Mouse (Mus musculus): ENCODE data around the gene Tmub2. TPM values are rescaled to one million over a fixed set of nuclear protein-coding genes. Genes with fewer than 3 reads are reported as not detected.

The Tmub2 gene
- polyA plus RNA-seq, 1 experiment: 25.2 TPM

DNA sequence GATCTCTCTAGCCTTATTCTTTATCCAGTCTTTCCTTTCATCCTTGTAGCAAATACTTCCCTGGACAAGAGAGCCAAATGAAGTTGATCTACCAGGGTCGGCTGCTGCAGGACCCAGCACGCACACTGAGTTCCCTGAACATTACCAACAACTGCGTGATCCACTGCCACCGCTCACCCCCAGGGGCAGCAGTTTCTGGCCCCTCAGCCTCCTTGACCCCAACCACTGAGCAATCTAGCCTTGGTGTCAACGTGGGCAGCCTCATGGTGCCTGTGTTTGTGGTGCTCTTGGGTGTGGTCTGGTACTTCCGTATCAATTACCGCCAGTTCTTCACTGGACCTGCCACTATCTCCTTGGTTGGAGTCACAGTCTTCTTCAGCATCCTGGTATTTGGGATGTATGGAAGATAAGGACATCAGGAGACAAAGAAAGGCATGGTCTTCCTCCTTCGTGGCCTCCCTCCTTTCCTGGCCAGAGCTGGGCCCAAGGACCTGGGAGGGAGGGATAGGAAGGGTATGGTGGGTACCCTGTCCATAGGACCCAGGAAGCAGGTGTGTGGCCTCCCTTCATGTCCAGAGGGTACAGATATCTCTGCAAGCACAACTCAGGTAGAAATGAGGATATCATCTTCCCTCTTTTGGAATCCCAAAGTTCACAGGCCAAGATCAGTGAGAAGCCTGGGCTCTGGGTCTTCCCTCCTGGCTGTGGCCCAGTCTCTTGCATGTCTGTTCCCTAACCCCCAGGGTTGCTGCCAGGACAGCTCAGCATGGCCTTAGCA is 3.5 kb downstream of the Tmub2 start:
- no peak for TF ChIP-seq CTCF (IDR thresholded peaks at IDR 0.05; ENCODE audit: control insufficient read depth, insufficient read depth, insufficient read length)
- no peak for TF ChIP-seq MYOG (IDR thresholded peaks at IDR 0.05; ENCODE audit: control insufficient read depth, extremely low read depth, insufficient read length)
- no peak for TF ChIP-seq FOSL1 (IDR thresholded peaks at IDR 0.05; ENCODE audit: insufficient read depth, low read length, poor library complexity, severe bottlenecking)
- peaks cover 20% of the 10 kb centered on the region for H3K79me2 ChIP-seq (ENCODE audit: control insufficient read depth, insufficient read depth)
- peaks cover 45% of the 10 kb centered on the region for H3K36me3 ChIP-seq (ENCODE audit: control insufficient read depth, insufficient read depth)
- no peaks in the 10 kb centered on the region for H3K27me3 ChIP-seq (ENCODE audit: control insufficient read depth, insufficient read depth, insufficient read length)
- no peaks in the 10 kb centered on the region for H3K79me3 ChIP-seq (ENCODE audit: low read depth)
- no peak overlapping the region for H3ac ChIP-seq (ENCODE audit: control insufficient read depth, insufficient read length, low read depth)
- no peak overlapping the region for H3K4me3 ChIP-seq (ENCODE audit: insufficient read depth, poor library complexity, severe bottlenecking)

DNA sequence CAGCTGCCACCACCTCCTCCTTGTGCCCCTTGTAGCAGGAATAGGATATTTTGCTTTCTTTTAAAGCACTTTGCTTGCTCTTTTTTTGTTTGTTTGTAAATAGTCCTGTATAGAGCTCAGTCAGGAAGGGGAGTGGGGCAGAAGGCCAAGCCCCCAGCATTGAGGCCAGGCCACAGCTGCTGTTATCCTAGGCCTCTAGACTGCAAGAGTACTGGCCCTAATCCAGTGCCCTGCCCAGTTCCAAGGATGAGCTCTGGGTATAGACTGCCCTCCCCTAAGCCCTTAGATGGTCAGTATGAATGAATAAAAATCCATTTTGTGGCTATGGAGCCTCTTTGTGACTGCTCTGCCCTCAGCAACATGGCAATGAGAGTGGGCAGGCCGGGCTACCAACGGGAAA is 4.2 kb downstream of the Tmub2 start:
- no peaks in the 10 kb centered on the region for H3K27me3 ChIP-seq (ENCODE audit: control insufficient read depth, insufficient read depth, insufficient read length)
- TF ChIP-seq MAX (IDR thresholded peaks at IDR 0.05) (no peak), MYOG (IDR thresholded peaks at IDR 0.05; ENCODE audit: control insufficient read depth, extremely low read depth, insufficient read length) (no peak), FOSL1 (IDR thresholded peaks at IDR 0.05; ENCODE audit: insufficient read depth, low read length, poor library complexity, severe bottlenecking) (no peak), MYOD1 (IDR thresholded peaks at IDR 0.05; ENCODE audit: control insufficient read depth, insufficient read length, low read depth) (no peak), USF1 (IDR thresholded peaks at IDR 0.05; ENCODE audit: low read depth) (no peak), CEBPB (IDR thresholded peaks at IDR 0.05; ENCODE audit: low read depth) (no peak), CTCF (IDR thresholded peaks at IDR 0.05; ENCODE audit: control insufficient read depth, insufficient read depth, insufficient read length) (no peak)
- H3K79me3 ChIP-seq (ENCODE audit: low read depth): peaks cover 6% of the 10 kb centered on the region
- peaks cover 24% of the 10 kb centered on the region for H3K79me2 ChIP-seq (ENCODE audit: control insufficient read depth, insufficient read depth)
- no peak overlapping the region for H3K4me3 ChIP-seq (ENCODE audit: insufficient read depth, poor library complexity, severe bottlenecking)
- peaks cover 51% of the 10 kb centered on the region for H3K36me3 ChIP-seq (ENCODE audit: control insufficient read depth, insufficient read depth)
- H3ac ChIP-seq (ENCODE audit: control insufficient read depth, insufficient read length, low read depth): no peak overlapping the region

GRCm38 (mm10) chr11:102289511-102290100 is 4.9 kb downstream of the Tmub2 start:
- Histone ChIP-seq H3K36me3 (ENCODE audit: control insufficient read depth, insufficient read depth) (peaks cover 58% of the 10 kb centered on the region), H3K27me3 (ENCODE audit: control insufficient read depth, insufficient read depth, insufficient read length) (no peaks in the 10 kb centered on the region), H3K4me3 (ENCODE audit: insufficient read depth, poor library complexity, severe bottlenecking) (no peak overlapping the region), H3K79me2 (ENCODE audit: control insufficient read depth, insufficient read depth) (peaks cover 31% of the 10 kb centered on the region), H3ac (ENCODE audit: control insufficient read depth, insufficient read length, low read depth) (no peak overlapping the region), H3K79me3 (ENCODE audit: low read depth) (peaks cover 13% of the 10 kb centered on the region)
- TF ChIP-seq FOSL1 (IDR thresholded peaks at IDR 0.05; ENCODE audit: insufficient read depth, low read length, poor library complexity, severe bottlenecking) (no peak), MAX (IDR thresholded peaks at IDR 0.05) (no peak), MYOG (IDR thresholded peaks at IDR 0.05; ENCODE audit: control insufficient read depth, extremely low read depth, insufficient read length) (no peak), CTCF (IDR thresholded peaks at IDR 0.05; ENCODE audit: control insufficient read depth, insufficient read depth, insufficient read length) (no peak), USF1 (IDR thresholded peaks at IDR 0.05; ENCODE audit: low read depth) (no peak), MYOD1 (IDR thresholded peaks at IDR 0.05; ENCODE audit: control insufficient read depth, insufficient read length, low read depth) (no peak), CEBPB (IDR thresholded peaks at IDR 0.05; ENCODE audit: low read depth) (no peak)

DNA sequence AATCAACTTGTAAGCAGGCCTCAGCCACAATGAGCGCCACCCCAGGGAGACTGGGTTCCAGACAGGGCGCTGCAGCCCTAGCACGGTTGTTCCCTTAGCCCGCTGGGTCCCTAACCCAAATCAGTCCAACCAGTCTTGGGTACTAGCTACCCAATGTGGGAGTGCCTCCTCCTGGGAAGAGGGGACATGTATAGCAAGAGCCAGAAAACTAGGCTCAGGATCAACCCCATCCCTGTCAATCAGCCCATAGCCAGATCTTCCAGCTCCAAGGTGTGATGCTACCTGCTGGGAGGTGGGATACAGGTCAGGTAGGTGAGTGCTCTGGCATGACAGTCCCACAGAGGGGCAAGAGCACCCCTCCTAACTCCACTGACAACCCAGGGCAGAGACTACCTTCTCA is 5.4 kb downstream of the Tmub2 start:
- H3ac ChIP-seq (ENCODE audit: control insufficient read depth, insufficient read length, low read depth): no peak overlapping the region
- no peak overlapping the region for H3K4me3 ChIP-seq (ENCODE audit: insufficient read depth, poor library complexity, severe bottlenecking)
- peaks cover 61% of the 10 kb centered on the region for H3K36me3 ChIP-seq (ENCODE audit: control insufficient read depth, insufficient read depth)
- no peak for TF ChIP-seq MAX (IDR thresholded peaks at IDR 0.05)
- peaks cover 18% of the 10 kb centered on the region for H3K79me3 ChIP-seq (ENCODE audit: low read depth)
- H3K79me2 ChIP-seq (ENCODE audit: control insufficient read depth, insufficient read depth): peaks cover 35% of the 10 kb centered on the region
- no peaks in the 10 kb centered on the region for H3K27me3 ChIP-seq (ENCODE audit: control insufficient read depth, insufficient read depth, insufficient read length)

DNA sequence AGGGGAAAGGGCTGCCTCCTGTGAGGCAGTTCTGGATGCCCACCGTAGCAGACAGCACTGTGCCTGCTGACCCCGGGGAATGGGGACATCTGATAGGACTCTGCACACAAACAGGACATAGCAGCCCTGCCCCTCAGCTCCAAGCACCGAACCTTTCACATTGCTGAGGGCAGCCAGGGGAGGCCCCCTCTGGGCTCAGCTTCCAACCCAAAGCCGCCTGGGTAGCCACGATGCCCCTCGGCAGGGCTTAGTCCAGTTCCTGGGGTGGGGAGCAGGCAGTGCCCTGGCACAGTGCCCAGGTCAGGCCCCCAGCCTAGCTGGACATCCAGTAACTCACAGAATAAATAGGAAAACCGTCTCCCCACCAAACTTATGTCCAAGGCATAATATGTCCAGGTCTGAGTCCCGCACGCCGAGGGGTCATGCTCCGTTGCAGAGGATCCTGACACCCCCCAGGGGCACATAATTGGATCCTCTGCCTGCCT is 6.4 kb downstream of the Tmub2 start:
- Histone ChIP-seq H3ac (ENCODE audit: control insufficient read depth, insufficient read length, low read depth) (no peak overlapping the region), H3K79me2 (ENCODE audit: control insufficient read depth, insufficient read depth) (peaks cover 35% of the 10 kb centered on the region), H3K4me3 (ENCODE audit: insufficient read depth, poor library complexity, severe bottlenecking) (no peak overlapping the region), H3K36me3 (ENCODE audit: control insufficient read depth, insufficient read depth) (peaks cover 61% of the 10 kb centered on the region), H3K27me3 (ENCODE audit: control insufficient read depth, insufficient read depth, insufficient read length) (no peaks in the 10 kb centered on the region), H3K79me3 (ENCODE audit: low read depth) (peaks cover 24% of the 10 kb centered on the region)
- TF ChIP-seq MYOG (IDR thresholded peaks at IDR 0.05; ENCODE audit: control insufficient read depth, extremely low read depth, insufficient read length) (no peak), CEBPB (IDR thresholded peaks at IDR 0.05; ENCODE audit: low read depth) (no peak), MAX (IDR thresholded peaks at IDR 0.05) (no peak), FOSL1 (IDR thresholded peaks at IDR 0.05; ENCODE audit: insufficient read depth, low read length, poor library complexity, severe bottlenecking) (no peak), USF1 (IDR thresholded peaks at IDR 0.05; ENCODE audit: low read depth) (no peak), CTCF (IDR thresholded peaks at IDR 0.05; ENCODE audit: control insufficient read depth, insufficient read depth, insufficient read length) (no peak), MYOD1 (IDR thresholded peaks at IDR 0.05; ENCODE audit: control insufficient read depth, insufficient read length, low read depth) (no peak)

DNA sequence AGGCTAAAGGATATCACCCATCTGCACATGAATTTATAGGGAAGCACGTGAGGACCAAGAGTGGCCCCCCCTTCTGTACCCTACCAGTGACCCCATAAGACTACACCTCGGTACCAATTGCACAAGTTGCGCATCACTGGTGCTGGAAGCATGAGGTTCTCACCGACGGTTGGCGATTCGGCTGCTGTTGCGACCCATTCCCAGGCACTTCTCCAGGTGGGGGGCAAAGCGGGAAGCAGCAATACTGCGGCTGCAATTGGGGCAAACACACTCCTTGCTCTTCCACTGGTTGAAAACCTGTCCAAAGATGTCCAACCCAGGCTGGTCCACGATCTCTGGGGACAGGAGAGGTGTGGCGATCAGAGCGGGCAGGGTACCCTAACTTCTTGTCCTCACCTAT is 9.2 kb downstream of the Tmub2 start:
- no peak overlapping the region for H3ac ChIP-seq (ENCODE audit: control insufficient read depth, insufficient read length, low read depth)
- H3K36me3 ChIP-seq (ENCODE audit: control insufficient read depth, insufficient read depth): peaks cover 46% of the 10 kb centered on the region
- no peak overlapping the region for H3K4me3 ChIP-seq (ENCODE audit: insufficient read depth, poor library complexity, severe bottlenecking)
- H3K27me3 ChIP-seq (ENCODE audit: control insufficient read depth, insufficient read depth, insufficient read length): no peaks in the 10 kb centered on the region
- peaks cover 24% of the 10 kb centered on the region for H3K79me3 ChIP-seq (ENCODE audit: low read depth)
- peaks cover 27% of the 10 kb centered on the region for H3K79me2 ChIP-seq (ENCODE audit: control insufficient read depth, insufficient read depth)
- TF ChIP-seq CTCF (IDR thresholded peaks at IDR 0.05; ENCODE audit: control insufficient read depth, insufficient read depth, insufficient read length) (no peak), MAX (IDR thresholded peaks at IDR 0.05) (no peak), CEBPB (IDR thresholded peaks at IDR 0.05; ENCODE audit: low read depth) (no peak), FOSL1 (IDR thresholded peaks at IDR 0.05; ENCODE audit: insufficient read depth, low read length, poor library complexity, severe bottlenecking) (no peak), MYOD1 (IDR thresholded peaks at IDR 0.05; ENCODE audit: control insufficient read depth, insufficient read length, low read depth) (no peak), USF1 (IDR thresholded peaks at IDR 0.05; ENCODE audit: low read depth) (no peak)

All from C2C12 (cell line).